Mouse (Mus musculus): ENCODE measurements around the gene Prrt4. TPM values are rescaled to one million over a fixed set of nuclear protein-coding genes. Genes with fewer than 3 reads are reported as not detected.

Gene Prrt4
- total and polyA plus RNA-seq, 3 experiments: 2.2 TPM

DNA sequence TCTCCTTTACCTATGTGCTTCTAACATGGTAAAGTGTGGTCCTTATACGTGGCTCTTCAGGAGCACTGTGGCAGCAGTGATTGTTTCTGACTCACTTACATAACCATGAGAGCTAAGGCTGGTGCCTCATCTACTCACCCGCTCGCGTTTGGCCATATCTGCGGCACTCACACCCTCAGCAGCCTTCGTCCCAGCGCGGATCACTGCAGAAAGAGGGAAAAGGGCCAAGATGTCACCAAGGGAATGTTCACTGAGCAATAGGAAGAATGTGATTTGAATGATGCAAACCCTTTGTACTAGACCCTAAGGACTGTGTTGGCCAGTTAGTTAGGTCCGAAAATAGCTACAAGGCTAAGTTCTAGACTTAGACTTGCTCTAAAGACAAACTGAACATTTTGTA is 41.9 kb downstream of the Prrt4 start:
- H3K9ac ChIP-seq (ENCODE audit: low read depth, low read length): no peak overlapping the region
- H3K27ac ChIP-seq: no peak overlapping the region
- H3K36me3 ChIP-seq (ENCODE audit: control insufficient read depth, insufficient read depth, low read length): no peaks in the 10 kb centered on the region; the same call in 1 of the 2 replicates
- H3K4me1 ChIP-seq (ENCODE audit: control insufficient read depth, insufficient read depth, low read length): peaks cover 4% of the 10 kb centered on the region; the same call in 1 of the 2 replicates
- no peak for TF ChIP-seq EP300 (IDR thresholded peaks at IDR 0.05; ENCODE audit: insufficient read depth, low read depth, low read length)
- no peak for TF ChIP-seq CTCF (IDR thresholded peaks at IDR 0.05)
- TF ChIP-seq POLR2A (IDR thresholded peaks at IDR 0.05; ENCODE audit: insufficient read depth, low read depth, low read length): no peak
- H3K27me3 ChIP-seq (ENCODE audit: control insufficient read depth, insufficient read depth, low read length): no peaks in the 10 kb centered on the region
- DNase-seq: no peak
- intact Hi-C loops (cut with DNase I): no loop called here
- no peak overlapping the region for H3K4me3 ChIP-seq
- H3K79me2 ChIP-seq (replicated peaks; ENCODE audit: control insufficient read depth, insufficient read depth, low read length): no peaks in the 10 kb centered on the region
- WGBS: 76% methylated on average over 9 of the region's 9 CpGs

DNA sequence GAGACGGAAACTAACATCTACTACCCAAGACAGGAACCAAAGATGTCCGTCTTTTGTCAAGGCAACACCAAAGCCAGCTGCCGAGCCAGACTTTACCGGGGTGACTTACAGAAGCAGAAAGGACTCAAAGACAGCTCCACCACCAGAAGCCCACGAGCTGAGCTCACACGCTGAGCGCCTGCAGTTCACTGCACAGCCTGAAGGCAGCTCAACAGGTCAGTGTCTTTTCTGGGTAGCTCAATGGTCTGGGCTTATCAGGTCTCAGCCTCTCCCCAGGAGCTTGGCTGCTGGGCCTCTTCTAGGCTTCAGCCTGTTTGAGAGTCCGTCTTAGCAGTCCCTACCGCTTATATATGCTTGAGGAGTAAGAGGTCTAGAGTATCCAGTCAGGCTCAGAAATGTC is 46.3 kb downstream of the Prrt4 start:
- 92% methylated on average over 9 of the region's 9 CpGs for WGBS
- intact Hi-C loops (cut with DNase I): no loop called here
- Histone ChIP-seq H3K27me3 (ENCODE audit: control insufficient read depth, insufficient read depth, low read length) (no peaks in the 10 kb centered on the region), H3K27ac (no peak overlapping the region), H3K4me3 (no peak overlapping the region), H3K36me3 (ENCODE audit: control insufficient read depth, insufficient read depth, low read length) (peaks cover 2% of the 10 kb centered on the region), H3K4me1 (ENCODE audit: control insufficient read depth, insufficient read depth, low read length) (peaks cover 4% of the 10 kb centered on the region; the same call in 1 of the 2 replicates), H3K9ac (ENCODE audit: low read depth, low read length) (no peak overlapping the region), H3K79me2 (replicated peaks; ENCODE audit: control insufficient read depth, insufficient read depth, low read length) (no peaks in the 10 kb centered on the region)
- no peak for TF ChIP-seq CTCF (IDR thresholded peaks at IDR 0.05)
- TF ChIP-seq POLR2A (IDR thresholded peaks at IDR 0.05; ENCODE audit: insufficient read depth, low read depth, low read length): no peak
- TF ChIP-seq EP300 (IDR thresholded peaks at IDR 0.05; ENCODE audit: insufficient read depth, low read depth, low read length): no peak
- no peak for DNase-seq

GRCm38 (mm10) chr6:29126878-29127426 is 52.4 kb downstream of the Prrt4 start:
- H3K9ac ChIP-seq (ENCODE audit: low read depth, low read length): no peak overlapping the region
- no peak for TF ChIP-seq EP300 (IDR thresholded peaks at IDR 0.05; ENCODE audit: insufficient read depth, low read depth, low read length)
- H3K79me2 ChIP-seq (replicated peaks; ENCODE audit: control insufficient read depth, insufficient read depth, low read length): no peaks in the 10 kb centered on the region
- H3K4me1 ChIP-seq (ENCODE audit: control insufficient read depth, insufficient read depth, low read length): no peaks in the 10 kb centered on the region
- H3K4me3 ChIP-seq: no peak overlapping the region
- DNase-seq: no peak
- no peaks in the 10 kb centered on the region for H3K27me3 ChIP-seq (ENCODE audit: control insufficient read depth, insufficient read depth, low read length)
- intact Hi-C loops (cut with DNase I): no loop called here
- no peak overlapping the region for H3K27ac ChIP-seq
- H3K36me3 ChIP-seq (ENCODE audit: control insufficient read depth, insufficient read depth, low read length): peaks cover 2% of the 10 kb centered on the region; the same call in 1 of the 2 replicates
- WGBS: 90% methylated on average over 7 of the region's 7 CpGs

- Histone ChIP-seq H3K27me3 (ENCODE audit: control insufficient read depth, insufficient read depth, low read length) (no peaks in the 10 kb centered on the region), H3K9ac (ENCODE audit: low read depth, low read length) (no peak overlapping the region), H3K36me3 (ENCODE audit: control insufficient read depth, insufficient read depth, low read length) (peaks cover 2% of the 10 kb centered on the region), H3K4me1 (ENCODE audit: control insufficient read depth, insufficient read depth, low read length) (peaks cover 6% of the 10 kb centered on the region), H3K4me3 (no peak overlapping the region), H3K27ac (no peak overlapping the region), H3K79me2 (replicated peaks; ENCODE audit: control insufficient read depth, insufficient read depth, low read length) (no peaks in the 10 kb centered on the region)
- WGBS: 76% methylated on average over 13 of the region's 13 CpGs
- no peak for DNase-seq
- intact Hi-C loops (cut with DNase I): no loop called here
- no peak for TF ChIP-seq EP300 (IDR thresholded peaks at IDR 0.05; ENCODE audit: insufficient read depth, low read depth, low read length)
Measured at GRCm38 (mm10) chr6:29119990-29120389, 59.4 kb downstream of the Prrt4 start.

Small RNA genes within 50 kb of the gene (microRNA-seq; reads per million reads assigned to microRNA genes)
- gene Gm24303: 0 reads per million in 2 experiments

Other genes starting within 250 kb of the Prrt4 start
- gene Lep, start 119.4 kb downstream of the Prrt4 start, total RNA-seq (2021): under 1 TPM; 0.08 to 0.30 TPM
- 1.7 and 1.9 TPM in 2 replicates for gene Lep, start 119.4 kb downstream of the Prrt4 start, polyA plus RNA-seq (2012; rRNA removed)
- 10 to 100 TPM; 18.4 to 18.8 TPM for gene Rbm28, start 14.6 kb downstream of the Prrt4 start, total RNA-seq (2021)
- 4.6 and 13.2 TPM in 2 replicates for gene Rbm28, start 14.6 kb downstream of the Prrt4 start, polyA plus RNA-seq (2012; rRNA removed)
- gene Impdh1, start 36.8 kb upstream of the Prrt4 start, total RNA-seq (2021): 10 to 100 TPM; 17.8 to 18.9 TPM
- gene Impdh1, start 36.8 kb upstream of the Prrt4 start, polyA plus RNA-seq (2012; rRNA removed): 34.2 and 36.3 TPM in 2 replicates
- 1 to 10 TPM; 5.3 TPM for gene Hilpda, start 92.9 kb upstream of the Prrt4 start, total RNA-seq (2021)
- 12.1 and 15.8 TPM in 2 replicates for gene Hilpda, start 92.9 kb upstream of the Prrt4 start, polyA plus RNA-seq (2012; rRNA removed)
- gene Fam71f2, start 100.0 kb upstream of the Prrt4 start, total RNA-seq (2021): not detected
- 0.70 and 1.4 TPM in 2 replicates for gene Fam71f2, start 100.0 kb upstream of the Prrt4 start, polyA plus RNA-seq (2012; rRNA removed)
- not detected for gene Fam71f1, start 139.6 kb upstream of the Prrt4 start, total RNA-seq (2021)
- gene Fam71f1, start 139.6 kb upstream of the Prrt4 start, polyA plus RNA-seq (2012; rRNA removed): 0.12 TPM in 1 of 2 replicates, not detected in the other
- gene Calu, start 168.5 kb upstream of the Prrt4 start, total RNA-seq (2021): 100 to 1,000 TPM; 227 to 232 TPM
- gene Calu, start 168.5 kb upstream of the Prrt4 start, polyA plus RNA-seq (2012; rRNA removed): 102 and 178 TPM in 2 replicates
- gene Opn1sw, start 208.9 kb upstream of the Prrt4 start, total RNA-seq (2021): not detected
- 0.67 TPM in 1 of 2 replicates, not detected in the other for gene Opn1sw, start 208.9 kb upstream of the Prrt4 start, polyA plus RNA-seq (2012; rRNA removed)
- 1 to 10 TPM; 1.7 to 2.4 TPM for gene Ccdc136, start 216.7 kb upstream of the Prrt4 start, total RNA-seq (2021)
- 2.1 and 3.0 TPM in 2 replicates for gene Ccdc136, start 216.7 kb upstream of the Prrt4 start, polyA plus RNA-seq (2012; rRNA removed)

Measured in heart, adult 2 months (tissue).